Mouse (Mus musculus) urinary bladder, adult 2 months (tissue): ENCODE results near the gene Slc25a53. TPM values are rescaled to one million over a fixed set of nuclear protein-coding genes. Genes with fewer than 3 reads are reported as not detected.
A peak's percentile ranks its signal among the peaks of the same experiment; 100 is the strongest.
"Not testable (repeated sequence)": the region's sequence is repeated elsewhere in the genome, so short reads cannot be mapped to it uniquely, and the experiment has no call there.

Experiments
- DNase-seq: peaks from one replicate; pipeline ENCODE4 v3.0.0; 2022; ENCODE audit warnings: low spot score
- polyA plus RNA-seq: library from polyadenylated mRNA; depleted of rRNA; stranded (reverse); fragments of >200 nt; gene quantifications from 2 replicates; pipeline ENCODE4 v1.2.3, GENCODE M21; 2012; rRNA removed

Gene Slc25a53
- polyA plus RNA-seq: 5.9 and 6.8 TPM in 2 replicates

DNA sequence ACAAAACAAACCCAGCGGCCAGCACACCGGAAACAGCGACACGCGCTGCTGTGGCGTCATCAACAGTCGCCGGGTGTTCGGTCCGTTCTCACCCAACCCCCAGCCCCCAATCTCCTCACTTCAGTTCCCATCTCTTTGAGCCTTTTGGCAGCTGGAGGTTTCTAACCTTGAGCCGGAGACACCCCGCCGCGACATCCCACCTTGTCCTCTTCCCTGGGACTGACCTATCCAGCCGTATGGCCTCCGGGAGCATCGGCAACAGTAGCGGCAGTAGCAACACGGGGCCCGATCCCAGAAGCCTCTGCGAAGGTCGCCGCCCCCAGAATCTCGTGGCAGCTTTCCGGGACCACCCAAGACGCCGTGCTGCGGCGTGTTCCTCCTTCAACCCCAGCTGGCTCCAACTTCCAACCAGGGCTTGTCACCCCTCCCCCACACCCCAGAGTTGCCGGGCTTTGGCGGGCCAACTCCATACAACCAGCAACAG lies at the start of gene Slc25a53:
Gene Slc25a53 (minus strand): TSS at position 303 of the 484 bp plus-strand sequence.
- DNase-seq: peak; percentile 70

DNA sequence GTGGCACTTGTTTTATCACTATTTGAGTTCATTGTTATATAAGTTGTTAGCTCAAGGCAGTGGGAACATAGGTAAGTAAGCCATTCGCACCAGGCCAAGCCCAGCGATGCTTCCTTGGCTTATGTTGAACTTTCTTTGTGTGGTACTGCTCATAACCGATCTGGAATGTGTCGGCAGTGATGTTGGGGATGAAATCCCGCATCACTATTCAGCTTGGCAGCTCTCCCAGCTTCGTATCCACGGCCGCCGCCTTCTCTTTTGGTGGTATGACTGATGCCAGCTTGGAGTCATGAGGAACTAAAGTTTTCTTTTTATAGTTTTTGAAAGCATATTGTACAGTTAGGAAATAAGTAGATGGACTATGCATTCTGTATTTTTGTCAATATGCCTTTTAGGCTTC lies 25.1 kb upstream of the Slc25a53 start:
- no peak for DNase-seq

DNA sequence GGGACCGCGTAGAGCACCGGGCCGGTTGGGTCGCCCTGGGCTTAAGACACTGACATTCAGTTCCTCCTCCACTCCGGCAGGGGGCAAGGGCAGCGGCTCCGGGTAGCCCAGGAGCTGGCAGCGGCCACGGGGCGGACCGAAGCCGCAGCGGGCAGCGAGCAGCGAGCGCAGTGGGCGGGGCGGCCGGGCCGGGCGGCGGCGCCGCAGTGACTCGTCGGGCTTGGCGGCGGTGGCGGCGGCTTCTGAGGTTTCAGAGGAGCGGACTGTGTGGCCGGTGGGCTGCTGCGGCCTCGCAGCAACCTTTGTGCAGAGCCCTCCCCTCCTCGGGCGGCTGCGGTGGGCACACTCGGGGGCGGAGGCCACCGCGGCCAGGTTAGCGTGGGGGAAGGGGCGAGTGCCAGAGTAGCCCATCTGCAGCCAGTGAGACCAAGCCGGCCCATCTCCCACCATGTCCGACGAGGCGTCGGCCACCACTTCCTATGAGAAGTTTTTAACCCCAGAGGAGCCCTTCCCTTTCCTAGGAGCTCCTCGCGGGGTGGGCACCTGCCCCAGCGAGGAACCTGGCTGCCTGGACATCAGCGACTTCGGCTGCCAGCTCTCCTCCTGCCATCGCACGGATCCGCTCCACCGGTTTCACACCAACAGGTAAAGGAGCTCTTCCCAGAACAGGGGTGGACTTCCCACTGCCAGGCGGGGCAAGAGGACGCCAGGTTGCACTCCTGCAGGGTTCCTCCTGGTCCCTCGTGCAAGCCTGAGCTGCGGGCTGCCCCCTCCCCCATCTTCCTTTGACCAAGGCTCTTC lies 11.5 kb upstream of the Slc25a53 start, which contains the start of gene Fam199x:
Gene Fam199x (plus strand): TSS at position 170 of the 801 bp plus-strand sequence.
- DNase-seq: peak; percentile 50

DNA sequence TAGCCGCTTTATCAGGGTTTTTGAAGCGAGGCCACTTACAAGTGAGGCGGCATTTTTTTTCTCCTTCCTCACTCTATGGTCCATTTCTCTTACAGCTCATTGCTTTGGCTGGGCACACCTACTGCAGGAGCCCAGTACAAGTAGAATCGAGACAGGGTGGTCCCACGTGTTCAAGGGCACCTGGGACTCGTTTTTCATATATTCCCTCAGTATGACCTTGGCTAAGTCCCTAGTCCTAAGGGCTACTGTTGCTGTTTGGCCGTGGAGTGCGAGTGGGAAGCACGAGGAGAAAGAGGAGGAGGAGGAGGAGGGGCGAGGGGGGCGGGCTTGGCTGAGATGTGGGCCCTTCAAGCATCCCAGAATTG lies 10.9 kb upstream of the Slc25a53 start:
- DNase-seq: no peak

DNA sequence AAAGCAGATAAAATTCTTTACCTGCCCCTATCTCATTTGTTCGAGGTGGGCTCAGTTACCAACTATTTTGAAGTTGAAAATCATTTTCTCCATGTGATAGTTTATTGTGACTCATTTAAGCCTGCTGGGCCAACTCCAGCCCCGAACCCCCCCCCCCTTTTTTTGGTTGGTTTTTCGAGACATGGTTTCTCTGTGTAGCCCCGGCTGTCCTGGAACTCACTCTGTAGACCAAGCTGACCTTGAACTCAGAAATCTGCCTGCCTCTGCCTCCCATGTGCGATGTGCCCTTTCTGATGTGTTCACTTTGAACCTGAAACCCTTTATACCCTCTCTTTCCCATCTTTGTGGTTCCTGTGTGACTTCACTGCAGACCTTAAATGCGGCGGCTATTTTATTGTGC lies 400 bp upstream of the Slc25a53 start:
- no peak for DNase-seq

DNA sequence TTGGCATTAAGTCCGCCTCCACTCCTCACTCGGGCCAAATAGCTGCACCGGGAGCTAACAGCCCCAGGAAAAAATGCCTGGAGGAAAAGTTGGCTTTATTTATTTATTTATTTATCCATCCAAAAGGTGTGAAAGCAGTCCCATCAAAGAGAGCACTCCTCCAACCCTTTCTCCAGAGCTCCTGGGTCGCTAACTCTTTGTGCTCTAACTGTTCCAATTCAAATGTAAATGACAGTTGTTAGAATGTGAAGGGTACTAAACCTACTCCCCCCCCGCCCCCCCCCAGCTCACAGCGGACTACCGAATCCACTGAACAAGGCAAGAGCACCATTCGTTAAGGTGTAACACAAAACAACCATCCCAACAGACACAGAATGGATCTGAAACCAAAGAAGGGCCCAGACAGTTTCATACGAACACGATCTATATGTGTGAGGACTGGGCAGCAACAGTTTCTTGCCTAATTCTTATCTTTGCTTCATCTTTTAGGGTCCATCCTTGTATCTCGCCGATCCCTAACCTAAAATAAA lies 567 bp downstream of the Slc25a53 start:
- no peak for DNase-seq

DNA sequence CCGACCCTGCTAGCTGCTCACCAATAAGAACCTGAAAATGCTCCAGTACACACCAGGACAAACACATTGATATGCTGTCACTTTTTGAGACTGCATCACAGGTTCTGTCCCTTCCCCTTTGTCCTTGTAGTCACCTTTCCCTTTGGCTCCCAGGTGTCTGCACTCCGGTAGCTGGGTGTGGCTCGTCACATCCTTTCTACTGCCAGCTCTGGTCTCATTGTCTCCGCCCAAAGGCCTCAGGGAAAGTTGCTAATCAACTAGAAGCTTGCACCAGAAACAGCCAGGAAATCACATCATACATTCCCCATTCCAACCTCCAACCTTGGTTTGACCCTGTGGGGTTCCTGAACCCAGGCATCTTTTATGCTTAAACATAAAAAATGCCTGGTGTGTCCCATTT lies 3.8 kb downstream of the Slc25a53 start:
- DNase-seq: no peak

DNA sequence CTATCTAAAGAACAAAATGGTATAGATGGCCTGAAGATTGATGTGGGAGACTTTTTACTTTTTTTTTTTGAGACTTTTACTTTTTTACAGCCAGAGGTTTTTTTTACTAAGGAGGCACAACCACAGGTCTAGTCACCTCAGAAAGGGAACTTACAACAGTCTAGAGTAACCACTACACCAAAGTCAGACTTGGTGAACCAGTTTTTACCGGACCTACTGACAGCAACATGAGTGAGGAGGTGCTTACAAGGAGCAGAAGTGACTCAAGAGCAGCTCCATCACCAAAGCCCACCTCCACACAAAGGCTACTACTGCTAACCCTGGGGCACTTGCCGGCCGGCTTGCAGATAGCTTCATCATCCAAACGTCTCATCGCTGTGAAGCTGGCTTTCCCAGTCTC lies 6.4 kb downstream of the Slc25a53 start:
- no peak for DNase-seq

DNA sequence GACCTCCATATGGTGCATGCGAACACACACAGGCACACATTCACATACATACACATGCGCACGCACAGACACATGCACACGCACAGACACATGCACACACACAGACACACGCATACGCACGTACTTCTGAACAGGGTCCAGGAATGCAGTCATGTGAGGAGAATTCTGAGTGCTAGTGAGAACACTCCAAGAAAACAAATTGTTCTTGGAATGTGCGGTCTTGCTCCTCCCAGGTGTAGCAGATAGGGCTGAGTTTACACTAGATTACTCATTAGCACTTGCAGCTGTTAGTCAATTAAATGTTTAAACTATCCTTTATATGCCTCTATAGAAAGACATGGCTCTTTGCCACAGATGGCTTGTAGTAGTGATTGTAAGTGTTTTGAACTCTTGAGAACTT lies 7.2 kb downstream of the Slc25a53 start:
- no peak for DNase-seq

DNA sequence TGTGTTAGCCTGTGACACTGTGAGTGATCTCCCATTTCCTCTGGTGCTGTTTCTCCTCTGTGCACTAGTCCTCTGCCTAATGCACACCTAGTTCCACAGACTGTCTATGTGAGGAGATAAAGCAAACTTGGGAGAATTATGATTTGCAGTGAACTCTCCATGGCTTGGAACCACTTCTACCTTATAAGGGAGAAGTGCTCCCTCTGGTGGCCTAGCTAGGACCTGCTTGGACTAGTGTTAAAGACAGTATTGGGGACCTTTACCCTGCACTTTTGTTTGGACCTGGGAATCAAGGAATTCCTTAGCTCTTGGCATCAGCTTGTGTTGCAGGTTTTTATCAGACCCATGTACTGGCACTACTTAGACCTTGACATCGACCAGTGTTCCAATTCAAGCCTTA lies 18.8 kb downstream of the Slc25a53 start:
- DNase-seq: no peak

DNA sequence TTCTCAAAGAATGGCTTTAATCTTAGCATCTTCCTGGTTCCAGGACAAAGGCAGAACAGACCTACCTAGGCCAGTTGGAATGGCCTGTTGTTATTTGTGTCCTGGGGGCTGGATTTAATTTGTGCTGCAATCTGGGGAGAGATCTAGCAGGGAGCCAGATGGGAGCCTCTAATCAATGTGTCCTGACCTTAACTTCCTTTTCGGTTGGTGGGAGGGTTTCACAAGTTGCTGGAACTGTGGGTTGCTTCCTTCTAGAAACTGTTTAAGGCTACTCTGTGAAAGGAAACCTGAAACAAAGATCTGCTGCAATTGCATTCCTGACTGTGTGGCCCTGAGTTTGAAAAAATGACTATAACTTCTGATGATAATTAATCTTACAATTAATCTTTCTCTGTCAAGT lies 20.4 kb downstream of the Slc25a53 start:
- no peak for DNase-seq

DNA sequence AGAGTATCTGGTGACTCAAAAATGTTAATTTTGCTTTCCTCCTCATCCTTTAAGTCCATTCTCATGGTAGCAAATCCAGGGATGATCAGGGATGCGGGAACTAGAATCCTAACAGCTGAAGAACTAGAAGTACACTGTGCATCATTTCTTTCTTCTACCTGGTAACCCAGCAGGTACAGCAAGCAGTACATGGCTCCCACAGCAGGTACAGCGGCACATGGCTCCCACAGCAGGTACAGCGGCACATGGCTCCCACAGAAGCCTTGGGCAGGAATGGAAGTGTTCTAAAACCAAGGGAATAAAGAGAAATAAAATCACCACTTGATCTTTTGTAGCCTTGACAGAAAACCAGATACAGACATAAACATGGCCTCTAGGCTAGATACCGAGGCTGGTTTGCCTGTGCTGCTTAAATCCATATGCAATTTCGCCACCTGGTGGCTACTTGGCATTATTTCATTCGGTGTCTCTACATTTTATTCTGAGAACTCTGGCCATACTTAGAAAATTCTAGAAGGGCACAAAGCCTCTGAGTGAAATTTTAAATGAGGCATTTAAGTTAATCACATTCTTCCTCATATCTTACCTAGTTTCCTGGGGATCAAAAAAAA lies 22.9 kb downstream of the Slc25a53 start:
- no peak for DNase-seq

DNA sequence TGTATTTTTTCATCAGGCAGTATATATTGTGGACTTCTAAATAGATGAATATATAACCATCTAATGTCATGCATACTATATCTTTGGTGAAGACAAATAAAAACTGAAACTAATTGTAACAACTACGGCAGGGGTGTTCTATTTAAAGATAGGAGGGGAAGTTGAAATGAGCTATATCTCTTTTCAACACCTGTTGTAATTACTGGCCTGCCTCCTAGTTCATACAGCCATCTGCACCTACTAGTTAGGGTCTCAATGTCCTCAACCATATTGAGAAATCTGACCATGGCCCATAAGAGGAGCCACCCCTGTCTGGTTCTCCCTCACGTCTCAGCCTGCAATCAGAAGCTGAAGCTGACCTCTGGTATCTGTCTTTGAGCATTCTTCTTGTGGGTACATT lies 41.8 kb downstream of the Slc25a53 start:
- no peak for DNase-seq

DNA sequence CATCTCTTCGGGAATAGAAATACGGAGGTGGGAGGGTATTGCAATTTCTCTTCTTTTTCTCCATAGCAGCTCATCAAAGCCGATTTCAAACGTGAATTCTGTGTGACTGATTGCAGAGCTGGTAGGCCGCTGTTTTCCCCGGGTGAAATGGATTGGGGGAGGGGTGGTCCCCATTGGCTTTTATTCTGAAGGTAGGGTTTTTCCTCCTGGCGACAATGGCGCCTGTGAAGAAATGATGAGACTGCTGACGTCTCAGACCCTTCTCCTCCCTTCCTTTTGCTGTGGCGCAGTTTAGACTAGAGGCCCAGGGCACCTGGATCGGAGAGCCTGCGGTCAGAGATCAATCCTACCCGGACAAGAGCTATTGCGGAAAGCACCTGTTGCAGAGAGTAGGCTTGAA lies 44.5 kb downstream of the Slc25a53 start:
- no peak for DNase-seq

DNA sequence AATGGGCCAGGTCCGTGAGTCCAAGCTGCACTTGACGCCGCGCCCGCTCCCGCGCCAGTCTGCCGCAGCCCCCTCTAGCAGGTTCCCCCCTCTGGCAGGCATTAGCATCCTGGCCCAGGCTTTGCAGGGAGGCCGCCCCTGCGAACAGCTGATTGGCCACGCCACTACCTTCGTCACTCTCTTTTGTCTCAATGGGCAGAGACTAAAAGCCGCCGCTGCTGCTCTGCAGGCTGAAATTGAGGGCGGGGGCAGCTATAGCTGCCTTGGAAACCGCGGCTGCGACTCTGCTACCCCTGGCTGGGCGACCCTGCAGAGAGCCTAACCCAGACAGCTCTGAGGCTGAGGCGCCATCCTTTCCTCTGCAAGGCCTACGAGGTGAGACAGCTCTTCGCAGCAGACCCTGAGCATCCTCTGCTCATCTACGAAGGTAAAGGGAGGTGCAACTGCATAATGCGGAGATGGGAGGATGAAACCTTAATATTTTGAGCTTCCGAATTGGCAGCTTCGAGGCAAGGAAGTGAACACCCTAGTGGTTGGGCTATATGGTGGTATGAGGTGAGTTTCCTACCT lies 45.0 kb downstream of the Slc25a53 start, which contains the start of gene Zcchc18:
Gene Zcchc18 (plus strand): TSS at position 178 of the 570 bp plus-strand sequence.
- no peak for DNase-seq

DNA sequence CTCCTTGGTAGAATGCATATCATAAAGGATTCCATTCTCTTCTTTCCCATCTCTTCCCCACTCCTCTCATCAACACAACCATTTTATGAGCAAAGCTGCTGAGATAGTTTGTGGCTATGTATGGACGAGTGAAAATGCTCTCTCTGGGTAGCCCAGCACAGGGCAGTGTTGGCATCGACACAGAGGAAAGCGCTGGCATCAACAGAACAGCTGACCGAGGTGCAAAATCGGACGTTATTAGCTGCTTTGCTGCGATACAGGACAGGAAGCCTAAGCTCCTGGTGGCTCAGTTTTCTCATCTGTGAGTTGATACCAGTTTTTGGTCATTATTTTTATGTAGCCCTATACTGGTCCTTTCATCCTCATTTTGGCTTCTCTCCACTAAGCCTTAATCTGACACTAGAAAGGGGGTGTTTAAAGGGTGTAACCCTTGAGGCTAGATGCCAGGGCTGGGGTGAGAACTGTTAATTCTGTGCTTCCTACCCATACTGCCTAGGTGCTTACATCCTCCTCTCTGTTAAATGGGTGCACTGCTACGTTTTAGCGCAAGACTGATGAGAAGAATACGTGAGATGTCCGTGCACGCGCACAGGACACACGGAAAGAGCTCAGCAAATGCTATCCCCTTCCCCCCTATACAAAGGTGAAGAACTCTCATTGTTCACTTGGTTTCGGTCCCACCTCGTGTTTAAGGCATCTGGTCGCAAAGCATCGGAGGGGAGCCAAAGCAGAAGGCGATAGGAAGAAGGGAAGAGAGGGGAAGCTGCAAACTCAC lies 45.7 kb downstream of the Slc25a53 start:
- DNase-seq: no peak

DNA sequence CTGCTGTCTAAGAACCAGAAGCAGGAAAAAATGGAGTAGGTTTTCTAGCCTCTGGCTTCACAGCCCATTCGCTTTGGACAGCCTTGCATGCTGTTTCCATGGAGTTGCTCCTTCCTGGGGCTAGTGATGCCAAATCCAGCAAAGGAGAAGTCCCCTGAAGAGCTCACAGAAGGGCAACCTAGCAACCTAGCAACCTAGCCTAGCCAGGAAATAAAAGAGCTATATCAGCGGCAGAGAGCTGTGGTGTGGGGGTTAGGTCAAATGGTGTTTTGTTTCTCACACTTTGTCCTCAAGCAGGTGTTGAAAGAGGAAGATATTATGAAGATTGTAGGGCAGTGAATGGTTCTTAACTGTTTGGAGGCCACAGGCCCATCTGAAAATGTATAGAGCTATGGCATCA lies 46.8 kb downstream of the Slc25a53 start:
- DNase-seq: no peak

DNA sequence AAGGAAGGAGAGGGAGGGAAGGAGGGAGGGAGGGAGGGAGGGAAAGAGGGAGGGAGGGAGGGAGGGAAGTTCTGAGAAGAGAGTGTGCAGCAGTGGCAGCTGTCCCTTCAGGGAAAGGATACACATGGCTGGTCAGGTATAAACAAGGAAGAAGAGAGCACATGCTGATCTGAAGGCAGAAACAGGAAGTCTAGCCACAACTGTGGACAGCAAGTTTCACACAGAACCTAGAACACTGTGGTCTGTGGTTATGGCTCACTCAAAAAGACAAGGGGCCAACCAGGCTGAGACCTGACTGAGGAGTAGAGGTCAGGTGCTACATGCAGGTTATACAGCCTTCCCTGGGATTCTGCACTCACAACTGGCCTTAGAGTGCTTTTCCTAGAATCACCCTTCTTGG lies 52.1 kb downstream of the Slc25a53 start:
- DNase-seq: no peak

DNA sequence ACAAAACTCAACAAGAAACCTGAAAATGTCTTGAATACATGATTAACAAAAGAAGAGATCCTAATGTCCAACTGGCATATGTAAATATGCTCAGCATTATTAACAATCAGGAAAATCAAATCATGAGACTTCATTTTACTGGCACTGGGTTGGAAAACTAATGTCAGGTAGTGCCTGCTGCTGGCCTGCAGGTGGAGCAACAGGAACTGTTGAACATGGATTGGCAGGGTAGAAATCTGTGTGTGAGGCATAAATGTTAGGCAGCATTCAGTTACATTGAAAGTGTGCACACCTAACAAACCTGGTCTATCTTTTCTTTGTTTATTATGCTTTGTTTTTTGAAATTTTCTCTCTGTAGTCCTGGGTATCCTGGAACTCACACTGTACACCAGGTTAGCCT lies 59.5 kb downstream of the Slc25a53 start:
- DNase-seq: no peak

DNA sequence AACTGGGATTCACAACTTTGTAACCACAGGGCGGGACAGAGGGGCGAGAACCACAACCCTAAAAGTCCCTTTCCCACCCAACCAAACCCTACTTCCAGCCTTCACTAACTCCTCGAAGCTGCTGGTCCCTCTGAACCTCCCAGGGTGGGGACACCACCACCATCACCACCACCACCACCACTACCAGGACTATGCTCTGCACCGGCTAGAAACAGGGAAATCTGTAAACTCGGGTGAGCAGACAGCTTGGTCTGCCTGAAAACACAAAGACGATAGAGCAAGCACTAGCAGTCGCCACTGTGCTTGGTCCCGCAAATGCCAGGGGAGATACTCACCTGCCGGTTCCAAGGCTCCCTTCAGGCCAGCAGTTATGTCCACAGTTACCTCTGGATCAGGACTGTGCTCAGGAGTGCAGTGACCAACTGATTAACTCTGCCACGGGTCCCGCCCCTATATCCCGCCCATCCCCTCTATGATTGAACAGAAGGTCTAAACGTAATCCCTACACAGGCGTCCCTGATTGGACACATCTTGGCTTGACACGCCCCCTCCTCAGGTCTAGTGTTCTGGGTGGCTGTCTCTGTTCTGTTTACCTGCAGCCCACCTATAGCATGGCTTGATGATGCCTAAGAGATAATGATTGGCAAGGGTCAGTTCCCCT lies 61.5 kb downstream of the Slc25a53 start, which contains the start of the genes Tmsb15l and Tmsb15b1:
Gene Tmsb15l (minus strand): TSS at position 446 of the 661 bp plus-strand sequence.
Gene Tmsb15b1 (minus strand): TSS at position 451 of the 661 bp plus-strand sequence.
- DNase-seq: no peak

DNA sequence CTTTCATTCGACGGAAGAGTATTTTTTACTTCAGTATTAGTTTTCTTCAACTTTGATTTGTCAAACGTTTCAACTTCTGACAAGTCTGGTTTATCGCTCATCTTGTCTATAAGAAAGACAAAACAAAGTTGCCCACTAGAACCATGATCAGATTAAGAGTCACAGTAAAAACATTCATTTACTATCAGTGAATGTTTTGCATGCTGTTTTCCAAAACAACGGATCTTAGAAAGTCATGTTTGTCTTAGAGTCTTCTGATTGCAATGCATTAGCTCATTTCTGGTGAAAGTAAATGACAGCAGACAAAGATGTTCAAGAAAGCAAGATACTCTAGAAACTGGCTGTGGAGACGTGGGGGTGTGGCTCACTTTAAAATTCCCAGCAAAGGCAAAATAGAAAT lies 62.7 kb downstream of the Slc25a53 start, which contains the start of gene Tmsb15b2:
Gene Tmsb15b2 (minus strand): TSS at position 101 of the 400 bp plus-strand sequence.
- not testable (repeated sequence) for DNase-seq
